Comparison of ENCODE assay signal across 27 mouse cellular contexts in genomic region chr7:47157743-47158142, GRCm38 (mm10). TPM values are rescaled to one million over a fixed set of nuclear protein-coding genes. Genes with fewer than 3 reads are reported as not detected.
DNase-seq lines count a peak whose midpoint lies in the region; ATAC-seq and TF ChIP-seq lines count a peak whose summit lies in the region.
"Had no signal": no experiment of that assay in that cellular context is flagged by ENCODE, and none has a peak within 500 bp of the region (broad histone marks: within the 10 kb centered on the region; RNA-seq: fewer than 3 reads in every experiment).

No protein-coding gene starts in this region.

- no peak overlapping the region for H3K27ac ChIP-seq in bone marrow macrophage, adult 2 months (ENCODE audit: insufficient read depth, low read depth, low read length)
- no peak overlapping the region for H3K27ac ChIP-seq in forebrain, embryonic 14.5 days (ENCODE audit: low read depth, low read length)
- H3K27ac ChIP-seq: embryonic facial prominence, embryonic 15.5 days; forebrain, embryonic 10.5 days; forebrain, embryonic 15.5 days; hindbrain, embryonic 12.5 days had no signal

- no peaks in the 10 kb centered on the region for H3K27me3 ChIP-seq in splenic B cell, adult 2 months (ENCODE audit: control insufficient read depth, insufficient read depth, low read length, poor library complexity, severe bottlenecking)
- H3K27me3 ChIP-seq in forebrain, embryonic 14.5 days (replicated peaks; ENCODE audit: control insufficient read depth, insufficient read depth, low read length) = no peaks in the 10 kb centered on the region
- H3K27me3 ChIP-seq: embryonic facial prominence, embryonic 15.5 days; forebrain, embryonic 15.5 days; heart, embryonic 12.5 days; hindbrain, embryonic 12.5 days had no signal

- no peak overlapping the region for H3K4me2 ChIP-seq in forebrain, embryonic 14.5 days (ENCODE audit: low read length)
- H3K4me2 ChIP-seq: embryonic facial prominence, embryonic 15.5 days; forebrain, embryonic 15.5 days; heart, embryonic 12.5 days; hindbrain, embryonic 12.5 days had no signal

- no peaks in the 10 kb centered on the region for H3K36me3 ChIP-seq in splenic B cell, adult 2 months (ENCODE audit: control insufficient read depth, insufficient read depth, low read length, poor library complexity, severe bottlenecking)
- no peaks in the 10 kb centered on the region for H3K36me3 ChIP-seq in forebrain, embryonic 14.5 days (ENCODE audit: control insufficient read depth, insufficient read depth, low read length)
- H3K36me3 ChIP-seq: embryonic facial prominence, embryonic 15.5 days; forebrain, embryonic 10.5 days; forebrain, embryonic 15.5 days; heart, embryonic 12.5 days; hindbrain, embryonic 12.5 days had no signal

- ATAC-seq in megakaryocyte, adult 5-6 weeks (ENCODE audit: poor library complexity, severe bottlenecking) = peak; percentile 82
- ATAC-seq in forebrain, embryonic 14.5 days = no peak
- ATAC-seq: activated CD4-positive, CD25-positive, alpha-beta regulatory T cell, adult 4 months; forebrain, embryonic 15.5 days; hindbrain, embryonic 16.5 days; Patski had no signal

- no peak overlapping the region for H3K9ac ChIP-seq in forebrain, embryonic 14.5 days (ENCODE audit: low read length)
- H3K9ac ChIP-seq: embryonic facial prominence, embryonic 15.5 days; forebrain, embryonic 15.5 days; heart, embryonic 12.5 days; hindbrain, embryonic 12.5 days had no signal

- TF ChIP-seq POLR2A in bone marrow macrophage, adult 2 months (IDR thresholded peaks at IDR 0.05; ENCODE audit: borderline replicate concordance, low read depth, low read length) = no peak

- H3K4me3 ChIP-seq in bone marrow macrophage, adult 2 months (ENCODE audit: insufficient read depth, low read length) = peak overlapping the region; percentile 33; the same call in 1 of the 2 replicates
- no peak overlapping the region for H3K4me3 ChIP-seq in forebrain, embryonic 14.5 days (ENCODE audit: low read depth, low read length)
- H3K4me3 ChIP-seq: embryonic facial prominence, embryonic 15.5 days; erythroblast, embryonic 14.5 days; forebrain, embryonic 10.5 days; forebrain, embryonic 15.5 days; heart, embryonic 12.5 days; hindbrain, embryonic 12.5 days had no signal

- 82% methylated on average over 9 of the region's 9 CpGs for WGBS in forebrain, embryonic 14.5 days

- peaks cover 5% of the 10 kb centered on the region for H3K4me1 ChIP-seq in bone marrow macrophage, adult 2 months (ENCODE audit: control insufficient read depth, insufficient read depth, low read length)
- no peaks in the 10 kb centered on the region for H3K4me1 ChIP-seq in forebrain, embryonic 14.5 days (ENCODE audit: control insufficient read depth, insufficient read depth, low read length)
- H3K4me1 ChIP-seq: embryonic facial prominence, embryonic 15.5 days; forebrain, embryonic 15.5 days; heart, embryonic 12.5 days; hindbrain, embryonic 12.5 days had no signal

- intact Hi-C loops in heart, postnatal 14 days (cut with DNase I) = no loop called here

- DNase-seq in heart, adult 11 months = peak; percentile 40
- no peak for DNase-seq in heart, postnatal 14 days
- DNase-seq in splenic B cell, adult 2 months (ENCODE audit: low read depth, low spot score) = peak; percentile 16
- DNase-seq in urinary bladder, postnatal 25 days (ENCODE audit: low spot score) = no peak
- no peak for DNase-seq in forebrain, embryonic 14.5 days (ENCODE audit: low spot score)
- DNase-seq: adrenal gland, postnatal 14 days; embryo, embryonic 11 days; gastrocnemius, postnatal 10 days; heart, postnatal 36 days had no signal

- no peaks in the 10 kb centered on the region for H3K9me3 ChIP-seq in forebrain, embryonic 14.5 days (replicated peaks; ENCODE audit: control insufficient read depth, low read length)
- H3K9me3 ChIP-seq: embryonic facial prominence, embryonic 15.5 days; forebrain, embryonic 10.5 days; forebrain, embryonic 15.5 days; hindbrain, embryonic 12.5 days had no signal

- TF ChIP-seq CTCF in bone marrow macrophage, adult 2 months (IDR thresholded peaks at IDR 0.05; ENCODE audit: low read depth, low read length) = no peak

RNA-seq across cellular contexts. Expression of gene Ptpn5, which starts 24.3 kb away (rescaled TPM):
- total RNA-seq in heart, postnatal 14 days (2021) = not detected
- not detected in 2 replicates for polyA plus RNA-seq in bone marrow macrophage, adult 2 months (2012; ENCODE audit: insufficient read depth, insufficient read length, missing spikeins)
- total RNA-seq in megakaryocyte, adult 5-6 weeks (2015) = not detected in 2 replicates
- not detected in 2 replicates for total RNA-seq in megakaryocyte, adult 5-6 weeks (2017)
- polyA plus RNA-seq in forebrain, embryonic 14.5 days (2014; fragmentation: Nextera tagmentation; extraction: Ambion mirVana) = 53.4 and 65.6 TPM in 2 replicates
- total RNA-seq: gastrocnemius, postnatal 4 days; heart, adult 8-10 months; heart, postnatal 36 days had no signal
- polyA plus RNA-seq: erythroblast, embryonic 14.5 days had no signal

RNA-seq across cellular contexts. Expression of gene Mrgpra6, which starts 47.0 kb away (rescaled TPM):
- total RNA-seq in heart, postnatal 14 days (2021) = not detected
- polyA plus RNA-seq in bone marrow macrophage, adult 2 months (2012; ENCODE audit: insufficient read depth, insufficient read length, missing spikeins) = not detected in 2 replicates
- total RNA-seq in megakaryocyte, adult 5-6 weeks (2015) = not detected in 2 replicates
- 0.81 TPM in 1 of 2 replicates, not detected in the other for total RNA-seq in megakaryocyte, adult 5-6 weeks (2017)
- not detected in 2 replicates for polyA plus RNA-seq in forebrain, embryonic 14.5 days (2014; fragmentation: Nextera tagmentation; extraction: Ambion mirVana)
- total RNA-seq: adrenal gland, adult 18-20 months; adrenal gland, postnatal 14 days; CH12.LX; gastrocnemius, postnatal 10 days; gastrocnemius, postnatal 4 days; heart, adult 8-10 months; heart, postnatal 36 days had no signal
- polyA plus RNA-seq: activated CD4-positive, CD25-positive, alpha-beta regulatory T cell, adult 4 months; cerebellum, adult 2 months; embryonic facial prominence, embryonic 11.5 days; embryonic facial prominence, embryonic 15.5 days; erythroblast, embryonic 14.5 days; forebrain, embryonic 10.5 days; forebrain, embryonic 15.5 days; heart, embryonic 12.5 days; heart, embryonic 16.5 days; hindbrain, embryonic 12.5 days; hindbrain, embryonic 16.5 days had no signal

Comparison
In these comparisons a context has a peak if more than half of its experiments do, and no peak if none do; other contexts are left out.
1. DNase-seq: peak in heart, adult 11 months (single experiment) and splenic B cell, adult 2 months (single experiment); none in heart, postnatal 14 days (0 of 2), urinary bladder, postnatal 25 days (single experiment) and forebrain, embryonic 14.5 days (single experiment).